Mouse (Mus musculus): Measurements from ENCODE around the gene Fam83c.

Gene Fam83c

DNA sequence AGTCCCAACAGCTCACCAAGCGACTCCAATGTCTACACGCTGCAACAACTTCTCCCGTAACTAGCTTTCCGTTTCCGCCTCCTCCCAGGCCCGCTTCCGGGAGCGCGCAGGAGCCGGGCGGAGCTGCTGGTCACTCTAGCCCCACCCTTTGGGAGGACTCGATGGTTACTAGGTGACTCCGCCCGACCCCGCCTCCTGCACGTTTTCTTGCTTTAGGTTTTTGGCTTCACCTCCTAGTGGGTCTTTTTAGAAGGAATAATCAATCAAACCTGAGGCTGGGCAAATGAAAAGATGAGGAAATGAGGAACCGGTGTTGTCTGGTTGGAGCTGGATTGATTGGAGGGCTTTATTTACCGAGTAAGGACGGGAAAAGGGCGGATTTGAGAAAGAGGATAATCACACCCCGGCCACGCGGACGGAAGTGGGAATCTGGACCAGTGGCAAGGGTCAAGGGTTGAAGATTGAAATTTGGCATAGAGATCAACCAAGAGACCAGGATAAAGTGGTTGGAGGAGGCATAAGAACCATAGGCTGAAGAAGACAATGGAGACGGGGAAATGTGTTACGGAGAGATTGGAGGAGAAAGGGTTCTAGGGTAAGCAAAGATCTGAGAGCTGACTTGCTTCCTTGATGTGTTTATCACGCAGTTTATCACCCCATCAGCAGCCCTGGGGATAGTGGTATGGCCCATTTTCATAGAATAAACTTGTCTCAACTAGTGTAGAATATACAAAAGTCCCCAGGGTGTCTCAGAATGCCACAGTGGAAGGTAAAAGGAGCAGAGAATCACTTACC, 7.8 kb downstream of the Fam83c start, which contains the start of gene Eif6:
Eif6 (minus strand) TSS at position 296 of the 795 bp plus-strand sequence.
- peak; percentile 93 to 95 for DNase-seq

DNA sequence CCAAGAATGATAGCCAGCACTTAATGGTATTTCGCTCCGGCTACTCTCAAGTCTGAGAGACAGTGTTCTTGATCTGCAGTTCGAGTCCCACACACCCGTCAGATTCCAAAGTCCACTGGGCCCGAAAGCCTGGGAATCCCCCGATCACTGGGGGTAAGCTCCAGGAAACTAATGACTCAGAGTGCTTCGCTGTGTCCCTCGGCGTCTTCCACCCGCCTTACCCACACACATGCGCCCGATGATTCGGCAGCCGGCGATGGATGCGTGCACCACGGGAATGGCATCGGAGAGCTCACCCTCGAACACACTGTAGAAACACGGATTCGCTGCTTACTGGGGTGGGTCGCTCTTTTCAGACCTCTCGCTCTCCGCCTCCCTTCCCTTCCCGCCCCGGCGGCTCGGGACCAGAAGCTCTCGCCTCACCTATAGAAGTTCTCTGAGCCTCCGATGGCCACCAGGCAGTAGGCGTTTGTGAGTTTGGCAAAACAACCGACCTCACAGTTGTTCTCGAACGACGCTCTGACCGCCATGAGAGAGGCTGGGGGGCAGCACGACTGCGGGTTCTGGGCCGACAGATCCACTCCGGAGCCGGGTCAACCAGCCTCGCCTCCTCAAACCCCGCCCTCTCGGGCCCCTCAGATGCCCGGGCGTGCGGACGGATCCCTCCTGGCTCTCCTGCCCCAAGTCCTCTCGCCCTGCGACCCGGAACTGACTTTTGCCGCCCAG, 8.6 kb downstream of the Fam83c start:
- DNase-seq, result peak; percentile 12 to 53

DNA sequence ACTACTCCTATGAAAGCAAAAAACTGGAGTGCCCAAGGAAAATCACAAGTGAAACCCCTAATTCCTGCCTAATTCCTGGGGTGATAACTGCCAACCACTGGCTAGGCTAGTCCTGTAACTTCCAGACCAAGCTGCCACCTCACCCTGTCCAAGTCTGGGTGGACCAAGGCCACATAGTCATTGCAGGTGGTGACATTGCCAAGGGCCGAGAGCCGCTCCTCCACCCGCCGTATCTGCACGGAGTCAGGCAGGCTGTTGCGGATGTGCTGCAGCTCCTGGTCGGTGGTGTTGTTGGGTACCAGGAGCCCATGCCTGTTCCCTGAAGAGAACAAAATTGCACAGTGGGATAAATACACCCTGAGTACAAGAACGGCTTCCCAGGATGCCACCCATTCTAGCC, 10.9 kb downstream of the Fam83c start:
- DNase-seq, result no peak

DNA sequence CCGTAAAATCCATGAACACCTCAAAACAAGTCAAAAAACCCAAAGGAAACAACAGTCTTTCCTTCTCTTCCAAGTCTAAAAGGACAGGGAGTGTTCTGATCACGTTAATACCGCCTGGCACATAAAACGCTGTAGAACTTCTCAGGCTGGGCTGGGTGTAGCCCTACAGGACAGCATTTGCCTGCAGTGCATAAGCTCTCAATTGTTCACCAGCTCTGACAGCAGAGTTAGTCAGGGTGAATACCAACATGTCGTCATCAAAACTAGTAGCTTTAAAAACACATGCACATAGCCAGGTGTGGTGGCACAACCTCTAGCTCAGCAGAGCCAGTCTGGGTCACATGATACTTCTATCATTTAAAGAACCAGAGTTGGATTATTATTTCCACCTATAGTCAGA, 13.9 kb downstream of the Fam83c start:
- no peak for DNase-seq

DNA sequence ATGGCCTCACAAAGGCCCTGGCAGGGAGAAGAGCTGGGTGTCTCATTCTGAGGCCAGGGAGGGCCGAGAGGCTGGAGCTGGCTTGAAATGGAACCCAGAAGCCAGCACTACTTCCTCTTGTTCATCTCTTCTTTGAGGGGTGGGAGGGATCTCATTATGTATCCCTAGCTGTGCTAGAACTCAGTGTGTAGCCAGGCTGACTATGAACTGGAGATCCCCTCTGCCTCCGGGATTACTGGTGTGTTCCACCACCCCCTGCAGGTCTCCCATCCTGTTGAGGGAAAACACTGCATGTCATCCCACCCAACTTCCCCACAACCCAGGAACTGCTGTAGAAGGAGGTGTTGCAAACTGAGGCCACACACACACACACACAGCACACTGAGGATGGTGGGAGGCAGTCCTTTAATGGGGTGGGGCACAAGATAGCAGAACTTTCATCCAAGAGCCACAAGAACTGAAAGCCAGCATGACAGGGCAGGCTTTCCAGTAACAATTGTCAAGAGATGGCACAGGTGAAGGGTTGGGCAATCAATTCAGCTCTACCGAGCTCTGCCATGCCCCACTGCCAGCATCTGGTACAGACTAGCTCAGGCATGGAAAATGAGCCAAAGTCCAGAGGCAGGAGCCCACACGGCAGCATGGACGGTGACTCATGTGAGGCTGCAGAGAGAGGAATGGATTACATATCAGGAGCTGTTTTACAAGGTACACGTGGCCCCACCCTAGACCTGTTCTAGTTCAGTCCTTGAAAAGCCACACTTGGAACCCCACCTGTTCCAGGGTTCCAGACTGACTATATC, 15.0 kb downstream of the Fam83c start:
- DNase-seq, result peak; percentile 70 to 90

DNA sequence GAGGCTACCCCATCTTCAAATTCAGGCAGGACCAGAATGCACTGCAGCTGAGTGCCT, 15.4 kb downstream of the Fam83c start, which contains the start of gene BC029722:
BC029722 (minus strand) TSS at position 35 of the 57 bp plus-strand sequence.
- no peak for DNase-seq

DNA sequence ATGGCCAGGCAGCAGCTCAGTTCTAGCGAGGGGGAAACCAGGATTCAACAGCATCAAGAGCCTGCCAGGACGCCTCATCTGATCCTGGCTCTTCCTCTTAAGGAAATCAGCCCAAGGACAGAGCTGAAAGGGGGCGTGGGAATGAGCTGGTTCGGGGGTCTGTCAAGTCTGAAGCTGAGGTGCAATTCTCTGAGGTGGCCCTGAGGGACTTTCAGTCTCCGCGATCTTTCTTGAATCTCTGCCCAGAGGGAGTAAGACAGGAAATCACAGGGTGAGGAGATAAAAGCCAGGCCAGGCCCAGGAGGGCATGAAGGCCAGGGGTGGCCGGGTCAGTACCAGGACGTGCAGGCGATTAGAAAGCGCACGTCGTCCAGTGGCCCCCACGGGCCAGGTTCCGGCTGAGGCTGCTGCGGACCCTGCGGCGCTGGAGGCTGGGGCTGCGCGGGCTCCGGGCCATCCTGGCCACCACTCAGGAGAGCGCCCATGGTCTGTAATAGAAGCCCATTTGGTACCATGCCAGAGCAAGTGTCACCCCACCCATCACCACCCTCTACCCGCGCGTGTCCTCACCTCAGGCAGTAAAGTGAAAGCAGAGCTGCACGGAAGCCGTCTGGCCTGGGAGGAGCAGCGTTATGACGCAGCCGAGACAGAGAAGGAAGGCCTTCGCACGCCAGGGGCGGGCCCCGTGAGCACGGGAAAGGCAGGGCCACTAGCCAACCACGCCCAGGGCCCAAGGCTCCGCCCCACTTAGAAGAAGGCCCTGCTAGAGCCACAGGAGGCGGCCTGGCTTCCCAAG, 15.9 kb downstream of the Fam83c start:
- peak; percentile 97 to 98 for DNase-seq

DNA sequence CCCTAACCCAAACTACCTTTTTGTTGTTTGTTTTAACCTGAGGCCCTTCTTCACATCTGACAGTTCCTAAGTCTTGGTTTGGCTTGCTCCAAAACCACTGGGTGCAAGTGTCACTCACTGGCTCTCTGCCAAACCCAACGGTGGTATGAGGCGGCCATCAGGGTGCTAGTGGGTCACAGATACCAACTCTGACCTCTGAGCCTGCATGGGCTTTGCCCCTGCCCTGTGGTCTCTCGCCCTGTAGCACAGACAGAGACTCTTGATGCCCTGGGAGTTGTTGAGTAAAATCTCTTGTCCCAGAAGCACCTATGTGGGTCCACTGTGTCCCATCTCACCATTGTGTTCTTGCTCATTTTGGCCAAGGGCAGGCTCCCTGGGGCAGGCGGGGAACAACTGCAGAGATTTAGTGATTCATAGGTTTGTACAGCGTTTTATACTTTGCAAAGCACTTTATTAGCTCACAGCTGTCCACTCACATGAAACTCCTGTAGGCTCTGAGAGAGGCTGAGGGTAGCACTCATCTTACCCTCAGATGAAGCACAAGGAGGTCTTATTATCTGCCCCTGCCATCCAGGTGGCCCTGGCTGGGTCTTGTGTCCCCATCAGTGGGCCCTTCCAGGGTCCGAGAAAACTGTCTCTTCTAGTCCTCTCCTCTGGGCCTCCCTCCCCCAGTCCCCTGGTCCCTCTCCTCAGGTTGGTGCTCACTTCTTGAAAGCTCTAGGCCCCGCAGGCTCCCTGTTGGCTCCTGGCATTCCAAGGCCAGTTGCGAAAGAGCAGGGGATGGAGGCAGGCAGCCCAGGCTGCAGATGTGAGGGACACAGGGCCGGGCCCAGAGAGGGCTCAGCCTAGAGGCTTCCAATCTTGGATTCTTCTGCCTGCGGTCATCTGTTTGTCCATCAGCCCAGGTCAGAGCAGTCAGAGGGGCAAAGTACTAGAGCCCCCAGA, 17.1 kb downstream of the Fam83c start:
- peak; percentile 18 to 57 for DNase-seq

DNA sequence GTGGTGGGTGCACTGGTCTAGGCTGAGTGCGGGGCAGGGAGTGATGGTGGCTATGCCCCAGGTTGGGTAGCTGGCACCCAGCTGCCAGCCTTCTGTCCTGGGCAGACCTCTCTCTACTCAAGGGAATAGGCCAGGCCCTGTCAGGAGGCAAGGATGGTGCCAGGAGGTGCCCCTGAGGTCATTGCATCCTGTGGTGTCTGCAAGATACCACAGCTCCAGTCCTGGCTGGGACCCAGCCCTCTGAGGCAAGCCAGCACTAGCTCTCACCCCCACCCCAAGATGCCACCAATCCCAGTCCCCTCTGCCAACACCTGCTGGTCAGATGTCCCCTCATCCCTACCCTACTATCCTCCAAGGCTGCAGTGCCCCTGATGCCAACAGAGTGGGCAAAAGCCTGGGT, 18.5 kb downstream of the Fam83c start:
- DNase-seq, result no peak

DNA sequence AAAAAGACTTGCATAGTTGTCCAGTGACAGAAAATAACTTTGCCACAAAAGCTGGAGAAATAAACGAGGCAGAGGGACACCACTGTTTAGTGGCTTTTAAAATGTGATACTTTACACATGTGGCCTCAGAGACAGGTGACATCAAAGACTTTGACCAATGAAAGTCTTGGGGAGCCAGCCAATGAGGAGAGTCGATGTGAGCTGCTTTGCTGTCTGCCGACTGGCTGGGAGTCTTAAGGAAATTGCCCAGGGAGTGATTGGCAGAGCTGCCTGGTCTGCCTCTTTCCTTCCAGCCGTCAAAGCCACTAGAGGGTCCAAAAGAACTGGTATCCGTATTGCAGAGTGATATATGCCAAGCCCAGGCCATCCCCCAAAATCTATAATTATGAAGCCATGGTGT, 19.8 kb downstream of the Fam83c start:
- no peak for DNase-seq

DNA sequence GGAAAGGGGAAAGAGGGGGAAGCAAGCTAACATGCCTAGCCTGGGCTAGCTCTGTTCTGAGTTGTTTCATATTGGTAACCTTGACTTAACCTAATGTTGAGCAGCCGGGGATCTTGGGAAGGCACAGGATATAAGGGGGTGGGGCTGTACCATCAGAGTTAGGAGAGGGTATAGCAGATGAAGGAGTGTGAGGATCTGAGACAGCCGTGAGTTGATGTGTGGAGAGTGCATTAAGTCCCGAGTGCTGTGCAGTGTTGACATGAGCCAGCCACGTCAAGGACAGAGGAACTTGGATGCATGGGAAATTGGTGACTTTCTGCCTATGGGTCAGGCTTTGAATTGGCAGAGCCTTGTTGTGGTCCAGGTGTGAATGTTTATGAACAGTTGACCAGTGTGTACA, 22.0 kb downstream of the Fam83c start:
- DNase-seq, result no peak

DNA sequence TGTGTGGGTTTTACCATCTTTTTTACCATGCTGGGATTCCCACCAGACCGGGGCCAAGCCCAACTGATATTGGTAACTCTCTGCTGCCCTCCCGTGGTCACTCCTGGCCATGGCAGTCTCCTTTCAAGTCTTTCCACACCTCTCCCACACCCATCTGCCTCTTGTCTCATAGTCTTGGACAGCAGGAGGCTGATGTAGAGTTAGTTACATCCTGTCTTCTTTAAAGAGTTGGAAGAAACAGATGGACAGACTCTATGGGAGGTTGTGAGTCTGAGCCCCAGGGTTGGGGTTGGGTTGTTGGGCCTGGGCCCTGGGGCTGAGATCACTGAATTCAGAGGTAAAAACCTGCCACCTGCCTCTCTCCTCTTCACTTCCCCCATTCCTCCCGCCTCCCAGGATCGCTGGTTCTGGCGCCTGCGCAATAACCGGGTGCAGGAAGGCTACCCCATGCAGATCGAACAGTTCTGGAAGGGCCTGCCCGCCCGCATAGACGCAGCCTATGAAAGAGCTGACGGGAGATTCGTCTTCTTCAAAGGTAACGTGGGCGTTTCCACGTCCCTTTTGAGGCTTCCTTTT, 22.7 kb downstream of the Fam83c start:
- DNase-seq, result peak; percentile 74 to 86

DNA sequence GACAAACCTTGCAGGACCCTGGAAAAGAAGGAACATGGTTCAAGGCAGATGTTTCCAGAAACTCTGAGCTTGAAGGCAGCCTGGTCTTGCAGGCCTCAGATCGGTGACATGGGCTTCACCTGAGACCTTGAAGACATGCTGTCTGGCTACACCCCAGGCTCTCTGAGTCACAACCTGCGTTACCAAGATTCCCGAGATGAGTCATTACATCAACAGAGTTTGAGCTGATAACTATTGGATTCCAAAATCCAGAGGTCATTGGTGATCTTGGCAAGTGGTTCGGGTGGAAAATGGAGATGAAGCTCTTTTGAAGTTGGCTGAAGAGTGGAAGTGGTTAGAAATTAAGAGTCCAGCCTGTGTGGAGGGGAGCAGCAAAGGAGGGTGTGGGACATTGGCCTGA, 25.0 kb downstream of the Fam83c start:
- DNase-seq, result no peak

DNA sequence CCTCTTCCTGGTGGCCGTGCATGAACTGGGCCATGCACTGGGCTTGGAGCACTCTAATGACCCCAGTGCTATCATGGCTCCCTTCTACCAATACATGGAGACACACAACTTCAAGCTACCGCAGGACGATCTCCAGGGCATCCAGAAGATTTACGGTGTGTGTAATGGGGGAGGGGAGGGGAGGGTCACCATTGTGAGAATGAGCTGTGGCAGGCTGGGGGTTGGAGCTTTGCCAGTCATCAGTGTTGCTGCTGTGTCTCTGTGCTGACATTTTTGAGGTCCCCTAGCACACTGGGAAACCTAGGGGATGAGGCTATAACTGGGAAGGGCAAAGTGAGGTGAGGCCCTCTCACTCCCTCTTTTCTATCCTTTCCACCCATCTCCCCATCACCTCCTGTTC, 27.2 kb downstream of the Fam83c start:
- DNase-seq, result no peak

DNA sequence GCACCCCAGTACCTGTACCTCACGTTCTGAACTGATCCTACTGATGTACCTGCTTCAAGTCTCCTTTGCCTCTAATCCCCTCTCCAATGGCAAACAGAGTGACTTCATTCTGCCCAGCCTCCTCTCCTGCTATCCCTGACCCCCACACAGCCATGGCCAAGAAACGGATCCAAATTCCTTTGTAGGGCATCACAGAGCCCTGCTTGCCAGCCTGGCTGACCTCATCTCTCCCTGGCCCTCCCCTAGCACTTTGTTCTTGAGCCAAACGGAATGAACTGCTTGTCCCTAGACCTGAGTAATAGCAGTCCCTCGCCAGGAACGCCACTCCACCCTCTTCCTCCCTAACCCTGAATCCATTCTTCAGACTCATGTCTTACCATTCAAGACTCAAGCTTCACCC, 28.1 kb downstream of the Fam83c start:
- DNase-seq, result no peak

DNA sequence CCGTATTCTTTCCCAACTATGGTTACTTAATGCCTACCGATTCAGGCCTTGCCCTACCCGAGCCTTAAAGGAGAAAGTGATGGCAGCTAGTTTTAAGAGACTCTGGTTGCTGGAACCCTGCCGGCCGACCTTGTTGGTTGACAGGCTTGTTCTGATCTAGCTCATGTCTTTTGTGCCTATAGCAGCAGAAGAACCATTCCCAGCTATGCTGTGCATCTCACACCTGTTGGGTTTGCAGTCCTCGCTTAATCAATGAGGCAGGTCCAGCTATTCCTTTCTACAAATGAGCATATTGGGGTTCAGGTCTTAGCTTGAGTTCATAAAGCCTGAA, 28.8 kb downstream of the Fam83c start:
- no peak for DNase-seq

DNA sequence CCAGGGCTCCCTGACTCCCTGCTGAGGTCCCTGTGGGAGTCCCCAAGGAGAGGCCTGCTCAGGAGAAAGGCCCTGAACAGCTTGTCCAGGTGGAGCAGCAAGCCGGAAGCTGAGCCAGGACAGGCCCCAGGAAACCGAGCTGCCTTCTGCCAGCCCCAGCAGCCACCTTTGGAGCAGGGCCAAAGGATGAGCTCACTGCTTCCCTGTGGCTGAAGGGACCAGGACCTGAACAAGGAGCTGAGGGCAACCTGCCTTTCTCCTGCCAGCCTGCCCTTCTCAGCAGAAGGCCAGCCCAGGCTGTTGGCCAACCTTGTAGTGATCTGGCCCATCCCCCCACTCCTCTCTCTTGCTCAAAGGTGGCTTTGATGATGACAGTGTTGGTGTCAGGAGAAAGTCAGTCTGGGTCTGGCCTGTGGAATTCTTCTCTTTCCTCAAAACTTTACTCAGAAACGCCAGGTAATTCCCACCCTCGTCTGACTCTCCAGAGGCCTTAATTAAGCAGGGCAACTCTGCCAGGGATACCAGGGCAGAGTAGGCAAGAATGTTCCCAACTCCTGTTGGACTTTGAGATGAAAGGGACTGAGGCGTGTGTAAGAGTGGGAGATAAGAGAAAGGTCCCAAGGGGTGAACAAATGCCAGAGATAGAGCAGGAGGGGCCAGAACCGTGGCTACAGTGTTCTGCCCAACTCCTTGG, 29.3 kb downstream of the Fam83c start:
- peak; percentile 63 to 83 for DNase-seq

DNA sequence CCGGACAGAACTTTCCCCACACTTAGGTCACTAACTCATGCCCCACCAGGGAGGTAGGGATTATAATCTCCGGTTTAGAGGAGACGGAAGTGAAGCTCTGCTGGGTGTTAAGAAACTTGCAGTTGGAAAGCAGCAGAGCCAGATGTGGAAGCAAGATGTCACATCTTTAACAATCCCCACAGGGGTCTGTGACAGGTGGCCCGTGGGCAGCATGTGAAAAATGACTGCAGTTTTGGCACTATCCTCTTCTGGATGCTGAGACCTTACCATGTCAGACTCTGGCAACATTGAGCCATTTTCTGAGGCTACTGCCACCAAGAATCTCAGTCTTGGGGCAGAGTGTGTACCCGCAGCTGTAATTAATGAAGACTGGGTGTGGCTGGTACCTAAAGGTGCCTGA, 30.6 kb downstream of the Fam83c start:
- no peak for DNase-seq

DNA sequence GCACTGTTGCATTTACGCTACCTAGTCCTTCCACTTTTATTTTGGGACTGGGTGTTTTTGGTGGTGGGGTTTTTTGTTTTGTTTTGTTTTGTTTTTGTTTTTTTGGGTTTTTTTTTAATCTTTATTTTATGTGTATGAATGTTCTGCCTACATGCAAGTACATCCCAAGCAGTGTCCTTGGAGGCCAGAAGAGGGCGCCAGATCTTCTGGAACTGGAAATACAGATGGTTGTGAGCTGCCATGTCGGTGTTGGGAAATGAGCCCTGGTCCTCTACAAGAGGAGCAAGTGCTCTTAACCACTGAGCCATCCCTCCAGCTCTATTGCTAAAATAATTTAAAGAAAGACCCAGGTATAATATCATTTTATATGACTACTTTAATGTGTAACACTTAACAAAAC, 31.9 kb downstream of the Fam83c start:
- DNase-seq, result peak in 1 of 2 experiments; percentile 25

DNA sequence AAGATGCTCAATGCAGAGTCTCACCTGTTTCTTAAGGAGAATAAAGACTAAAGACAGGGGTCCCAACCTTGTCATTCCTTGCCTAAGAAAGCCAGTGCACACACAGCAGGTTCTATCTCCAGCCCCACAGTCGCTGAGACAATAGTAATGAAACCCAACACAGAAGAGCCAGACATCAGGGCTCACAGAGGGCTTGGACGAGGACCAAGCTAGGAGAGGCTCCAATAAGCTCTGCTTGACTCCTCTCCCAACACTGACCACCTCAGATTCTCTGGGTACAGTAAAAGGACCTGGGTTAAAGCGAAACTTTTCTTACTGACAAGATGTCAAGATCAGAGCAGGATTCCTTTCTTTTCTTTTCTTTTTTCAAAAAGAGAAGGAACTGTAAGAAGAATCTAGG, 36.0 kb downstream of the Fam83c start:
- DNase-seq, result no peak
